Mouse (Mus musculus) MEL (cell line): Measurements from ENCODE around the gene Msi2. TPM values are rescaled to one million over a fixed set of nuclear protein-coding genes. Genes with fewer than 3 reads are reported as not detected.

Source experiments
- DNase-seq: peaks from one replicate; pipeline ENCODE4 v3.0.0; 2011; ENCODE audit warnings: low read depth, low spot score
- H3K27ac ChIP-seq: 2 replicates; pipeline ENCODE4 v1.5.1; 2012; ENCODE audit warnings: low read depth, mild to moderate bottlenecking, control low read depth, low read length, moderate library complexity; ENCODE audit not compliant: control insufficient read depth
- H3K27me3 ChIP-seq, 2 experiments: fragments of 150-350 bp in 1 of 2; sonication (generic) in 1 of 2; 2 replicates each; pipeline ENCODE4 v1.6.1; 2012; ENCODE audit warnings: low read length in 2 of 2, mild to moderate bottlenecking in 2 of 2, improper control_type of control experiment in 1 of 2, moderate library complexity in 1 of 2; ENCODE audit not compliant: insufficient read depth in 2 of 2, control insufficient read depth in 1 of 2
- H3K36me3 ChIP-seq, 2 experiments: 2 replicates each; pipeline ENCODE4 v1.6.1; 2012 to 2014; ENCODE audit warnings: low read length in 2 of 2, improper control_type of control experiment in 1 of 2, inconsistent platforms in 1 of 2, mild to moderate bottlenecking in 1 of 2; ENCODE audit not compliant: insufficient read depth in 2 of 2, control insufficient read depth in 1 of 2
- H3K4me1 ChIP-seq, 2 experiments: fragments of 150-350 bp in 1 of 2; sonication (generic) in 1 of 2; 2 replicates each; pipeline ENCODE4 v1.6.1; 2012; ENCODE audit warnings: low read length in 2 of 2, improper control_type of control experiment in 1 of 2, mild to moderate bottlenecking in 1 of 2; ENCODE audit not compliant: insufficient read depth in 2 of 2, control insufficient read depth in 1 of 2
- H3K4me3 ChIP-seq, 2 experiments: fragments of 150-350 bp in 1 of 2; sonication (generic) in 1 of 2; 2 replicates each; pipeline ENCODE4 v1.5.1; 2012; ENCODE audit warnings: low read depth in 2 of 2, low read length in 2 of 2, mild to moderate bottlenecking in 2 of 2, moderate library complexity in 2 of 2, control low read depth in 1 of 2, improper control_type of control experiment in 1 of 2; ENCODE audit not compliant: control insufficient read depth in 1 of 2, insufficient read depth in 1 of 2
- H3K79me2 ChIP-seq: 2 replicates; pipeline ENCODE4 v1.6.1; 2012; ENCODE audit warnings: mild to moderate bottlenecking, low read length, moderate library complexity; ENCODE audit not compliant: control insufficient read depth, poor library complexity, insufficient read depth
- H3K9ac ChIP-seq: 2 replicates; pipeline ENCODE4 v1.6.1; 2012; ENCODE audit warnings: low read depth, mild to moderate bottlenecking, control low read depth, low read length, moderate library complexity; ENCODE audit not compliant: control insufficient read depth, poor library complexity, severe bottlenecking
- H3K9me3 ChIP-seq: fragments of 150-350 bp; sonication (generic); replicated peaks from 2 replicates; pipeline ENCODE4 v1.6.1; 2012; ENCODE audit warnings: mild to moderate bottlenecking, low read length, improper control_type of control experiment, moderate library complexity; ENCODE audit not compliant: insufficient read depth
- CHD1 ChIP-seq: IDR thresholded peaks from 2 replicates; pipeline ENCODE4 v1.6.1; 2012; ENCODE audit warnings: low read depth, mild to moderate bottlenecking, inconsistent platforms, low read length, improper control_type of control experiment
- CHD2 ChIP-seq: IDR thresholded peaks from 2 replicates; pipeline ENCODE4 v1.6.1; 2011; ENCODE audit warnings: low read length, improper control_type of control experiment
- CTCF ChIP-seq, 3 experiments: IDR thresholded peaks in 2 of 3; conservative IDR thresholded peaks in 1 of 3; 2 replicates each; pipeline ENCODE4 v1.5.1; 2011 to 2012; ENCODE audit warnings: low read length in 3 of 3, low read depth in 2 of 3, mild to moderate bottlenecking in 2 of 3, improper control_type of control experiment in 1 of 3, inconsistent platforms in 1 of 3, mixed read lengths in 1 of 3, moderate library complexity in 1 of 3; ENCODE audit not compliant: control insufficient read depth in 1 of 3, insufficient read depth in 1 of 3, poor library complexity in 1 of 3, severe bottlenecking in 1 of 3
- E2F4 ChIP-seq: IDR thresholded peaks from 2 replicates; pipeline ENCODE4 v1.6.1; 2011; ENCODE audit warnings: low read depth, low read length, improper control_type of control experiment, borderline replicate concordance
- EP300 ChIP-seq, 2 experiments: IDR thresholded peaks; 2 replicates each; pipeline ENCODE4 v1.6.1; 2011; ENCODE audit warnings: improper control_type of control experiment in 2 of 2, low read length in 2 of 2, low read depth in 1 of 2, mild to moderate bottlenecking in 1 of 2
- KAT2A ChIP-seq: conservative IDR thresholded peaks from 2 replicates; pipeline ENCODE4 v1.6.1; 2012; ENCODE audit warnings: low read depth, low read length, improper control_type of control experiment, inconsistent platforms
- MYB ChIP-seq: IDR thresholded peaks from 2 replicates; pipeline ENCODE4 v1.6.1; 2011; ENCODE audit warnings: mild to moderate bottlenecking, low read depth, low read length, improper control_type of control experiment
- NRF1 ChIP-seq: IDR thresholded peaks from 2 replicates; pipeline ENCODE4 v1.6.1; 2014; ENCODE audit warnings: low read depth, mild to moderate bottlenecking, inconsistent platforms, low read length, improper control_type of control experiment, moderate library complexity; ENCODE audit not compliant: poor library complexity, insufficient read depth, severe bottlenecking
- POLR2A ChIP-seq, 2 experiments: IDR thresholded peaks; 2 replicates each; pipeline ENCODE4 v1.6.1; 2011 to 2012; ENCODE audit warnings: low read length in 2 of 2, mild to moderate bottlenecking in 2 of 2, control low read depth in 1 of 2, improper control_type of control experiment in 1 of 2, low read depth in 1 of 2, moderate library complexity in 1 of 2; ENCODE audit not compliant: control insufficient read depth in 1 of 2, insufficient read depth in 1 of 2, poor library complexity in 1 of 2
- POLR2AphosphoS2 ChIP-seq: IDR thresholded peaks from 2 replicates; pipeline ENCODE4 v1.6.1; 2011; ENCODE audit warnings: low read length, improper control_type of control experiment
- POLR2AphosphoS5 ChIP-seq: IDR thresholded peaks from 2 replicates; pipeline ENCODE4 v1.6.1; 2012; ENCODE audit warnings: low read depth, borderline replicate concordance, mild to moderate bottlenecking, inconsistent platforms, low read length, moderate library complexity, mixed read lengths
- SMC3 ChIP-seq: IDR thresholded peaks from 2 replicates; pipeline ENCODE4 v1.6.1; 2011; ENCODE audit warnings: low read depth, low read length, improper control_type of control experiment
- TCF12 ChIP-seq: IDR thresholded peaks from 2 replicates; pipeline ENCODE4 v1.6.1; 2014; ENCODE audit warnings: low read depth, mild to moderate bottlenecking, inconsistent platforms, low read length, improper control_type of control experiment, moderate library complexity
- USF2 ChIP-seq, 2 experiments: IDR thresholded peaks; 2 replicates each; pipeline ENCODE4 v1.6.1; 2011 to 2012; ENCODE audit warnings: improper control_type of control experiment in 2 of 2, low read length in 2 of 2, borderline replicate concordance in 1 of 2, inconsistent platforms in 1 of 2, low read depth in 1 of 2, mild to moderate bottlenecking in 1 of 2; ENCODE audit not compliant: insufficient read depth in 1 of 2
- ZMIZ1 ChIP-seq: IDR thresholded peaks from 2 replicates; pipeline ENCODE4 v1.6.1; 2012; ENCODE audit warnings: low read depth, mild to moderate bottlenecking, inconsistent platforms, low read length, improper control_type of control experiment, moderate library complexity
- ZNF384 ChIP-seq: IDR thresholded peaks from 2 replicates; pipeline ENCODE4 v1.6.1; 2012; ENCODE audit warnings: low read depth, mild to moderate bottlenecking, inconsistent platforms, low read length, improper control_type of control experiment
- polyA plus RNA-seq, 2 experiments: library from polyadenylated mRNA; stranded (reverse) in 1 of 2; unstranded in 1 of 2; fragments of >175 nt in 1 of 2; fragments of >200 nt in 1 of 2; gene quantifications; 2 replicates each; pipeline versions ENCODE4 v1.2.1 to v1.2.4; 2012; ENCODE audit warnings: low replicate concordance in 2 of 2, low read depth in 1 of 2; ENCODE audit not compliant: insufficient read length in 2 of 2, insufficient read depth in 1 of 2, missing spikeins in 1 of 2
- total RNA-seq: library from RNA; depleted of rRNA; stranded (reverse); fragments of 300-350 nt; gene quantifications from 2 replicates; pipeline ENCODE4 v1.2.3, GENCODE M21; 2012

Msi2 gene
- total and polyA plus RNA-seq, 3 experiments, result 16.2 to 29.7 TPM; not detected in 1

DNA sequence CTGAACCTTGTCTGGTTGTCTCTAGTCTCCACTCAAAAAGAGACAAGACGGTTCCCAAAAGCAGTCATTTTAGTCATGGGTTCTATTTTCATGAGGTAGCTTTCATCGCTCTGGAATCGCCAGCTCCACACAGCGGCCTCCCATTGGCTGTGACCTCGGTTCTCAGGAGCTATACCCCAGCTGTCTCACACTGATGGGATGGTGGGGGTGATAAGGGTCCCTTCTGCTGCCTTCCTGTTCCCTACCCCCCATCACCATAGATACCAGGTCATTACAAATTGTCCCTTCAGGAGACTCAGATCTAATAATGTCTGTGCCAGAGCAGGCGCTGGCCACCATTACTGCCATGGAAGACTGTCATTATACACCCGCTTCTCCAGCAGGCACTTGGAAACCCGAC lies 255.5 kb downstream of the Msi2 start:
- no peaks in the 10 kb centered on the region for H3K9me3 ChIP-seq
- DNase-seq, result no peak
- H3K36me3 ChIP-seq, result peaks cover 0 to 1% of the 10 kb centered on the region in 2 experiments; a peak in 1 of 4 replicates
- H3K4me1 ChIP-seq, result no peaks in the 10 kb centered on the region
- H3K4me3 ChIP-seq, result no peak overlapping the region
- no peak overlapping the region for H3K27ac ChIP-seq
- no peaks in the 10 kb centered on the region for H3K79me2 ChIP-seq
- H3K9ac ChIP-seq, result no peak overlapping the region
- no peaks in the 10 kb centered on the region for H3K27me3 ChIP-seq
- TF ChIP-seq ZNF384 (no peak), POLR2AphosphoS2 (no peak), CTCF (IDR thresholded peaks at IDR 0.05 in 2 of 3, conservative IDR thresholded peaks at IDR 0.05 in 1 of 3; ENCODE audit: control insufficient read depth in 1 of 3, insufficient read depth in 1 of 3, low read depth in 2 of 3, low read length in 3 of 3, poor library complexity in 1 of 3, severe bottlenecking in 1 of 3) (no peak), SMC3 (no peak), USF2 (IDR thresholded peaks at IDR 0.05; ENCODE audit: borderline replicate concordance in 1 of 2, insufficient read depth in 1 of 2, low read depth in 1 of 2, low read length in 2 of 2) (no peak), CHD1 (no peak), KAT2A (no peak), POLR2AphosphoS5 (no peak), E2F4 (no peak), TCF12 (no peak)

GRCm38 (mm10) chr11:88461601-88462000 lies 256.7 kb downstream of the Msi2 start:
- Histone ChIP-seq H3K4me1 (0 out of 4 replicates have a peak, but pooled peaks cover 0 to 2% of the 10 kb centered on the region in 2 experiments), H3K79me2 (no peaks in the 10 kb centered on the region), H3K9me3 (no peaks in the 10 kb centered on the region), H3K27me3 (no peaks in the 10 kb centered on the region), H3K9ac (no peak overlapping the region), H3K36me3 (peaks cover 0 to 1% of the 10 kb centered on the region in 2 experiments; a peak in 1 of 4 replicates), H3K4me3 (no peak overlapping the region), H3K27ac (no peak overlapping the region)
- no peak for TF ChIP-seq KAT2A
- no peak for TF ChIP-seq POLR2AphosphoS5
- no peak for TF ChIP-seq USF2 (IDR thresholded peaks at IDR 0.05; ENCODE audit: borderline replicate concordance in 1 of 2, insufficient read depth in 1 of 2, low read depth in 1 of 2, low read length in 2 of 2)
- TF ChIP-seq EP300 (IDR thresholded peaks at IDR 0.05; ENCODE audit: low read depth in 1 of 2, low read length in 2 of 2), result no peak
- DNase-seq, result no peak

DNA sequence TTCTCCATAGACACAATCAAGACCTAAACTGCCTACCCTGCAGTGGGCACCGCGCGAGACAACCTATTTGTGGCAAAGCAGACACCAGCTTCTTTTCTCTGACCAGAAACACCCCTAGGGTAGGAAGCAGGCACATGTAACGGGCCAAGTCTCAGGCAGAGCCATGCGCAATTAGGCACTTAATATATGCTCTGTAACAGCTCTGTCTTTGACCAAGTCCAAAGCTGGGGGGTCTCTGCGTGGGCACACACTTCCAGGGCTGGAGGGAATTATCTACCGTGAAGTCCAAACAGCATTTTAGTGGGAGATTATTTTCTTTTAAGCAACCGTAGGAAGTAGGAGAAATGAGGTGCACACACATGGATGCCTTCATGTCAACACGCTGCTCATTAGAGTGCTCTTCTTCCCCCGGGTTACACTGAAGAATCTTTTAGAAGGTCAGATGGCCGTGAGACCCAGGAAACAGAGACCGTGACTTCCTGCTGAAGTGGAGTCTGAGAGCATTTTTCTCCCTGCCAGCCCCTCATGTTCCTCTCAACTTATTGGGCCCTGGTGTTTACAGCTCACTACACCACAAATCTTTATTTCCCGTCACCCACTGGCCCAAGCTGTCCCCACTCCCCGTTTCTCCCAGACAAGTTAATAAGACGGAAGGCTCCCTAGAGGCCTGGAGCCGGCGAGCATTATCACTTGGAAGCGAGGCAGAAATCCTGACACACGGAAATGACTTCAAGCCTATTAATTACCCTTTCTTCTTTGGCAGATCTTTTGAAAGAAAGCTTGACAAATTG lies 258.2 kb downstream of the Msi2 start:
- peaks cover 2 to 11% of the 10 kb centered on the region in 2 experiments; a peak in 3 of 4 replicates for H3K4me1 ChIP-seq
- peaks cover 1 to 5% of the 10 kb centered on the region in 2 experiments; a peak in 3 of 4 replicates for H3K36me3 ChIP-seq
- no peak overlapping the region for H3K27ac ChIP-seq
- H3K9me3 ChIP-seq, result no peaks in the 10 kb centered on the region
- no peaks in the 10 kb centered on the region for H3K79me2 ChIP-seq
- TF ChIP-seq MYB, result no peak
- no peak for TF ChIP-seq ZMIZ1
- no peak for TF ChIP-seq CHD2
- TF ChIP-seq POLR2A (IDR thresholded peaks at IDR 0.05; ENCODE audit: control insufficient read depth in 1 of 2, insufficient read depth in 1 of 2, low read depth in 1 of 2, low read length in 2 of 2, poor library complexity in 1 of 2), result no peak
- TF ChIP-seq NRF1, result no peak
- H3K4me3 ChIP-seq, result no peak overlapping the region
- no peak for DNase-seq
- H3K9ac ChIP-seq, result no peak overlapping the region
- H3K27me3 ChIP-seq, result no peaks in the 10 kb centered on the region
